Mouse (Mus musculus): ENCODE data around the gene Pla2g3. TPM values are rescaled to one million over a fixed set of nuclear protein-coding genes. Genes with fewer than 3 reads are reported as not detected.

Gene Pla2g3
- polyA plus RNA-seq, 1 experiment from 2014 or later = 0.76 TPM

GRCm38 (mm10) chr11:3547969-3548368 is 59.9 kb downstream of the Pla2g3 start:
- H3K4me1 ChIP-seq (ENCODE audit: control insufficient read depth, insufficient read depth, low read length) = no peaks in the 10 kb centered on the region
- no peak overlapping the region for H3K4me3 ChIP-seq (ENCODE audit: low read depth, low read length)
- DNase-seq (ENCODE audit: low spot score) = no peak
- no peaks in the 10 kb centered on the region; the same call in 1 of the 2 replicates for H3K9me3 ChIP-seq (ENCODE audit: control insufficient read depth, low read length)
- H3K27me3 ChIP-seq (ENCODE audit: control insufficient read depth, insufficient read depth, low read length) = no peaks in the 10 kb centered on the region
- no peak for ATAC-seq (ENCODE audit: insufficient number of reproducible peaks, low FRiP score, low TSS enrichment, low read depth)
- H3K27ac ChIP-seq (replicated peaks; ENCODE audit: low read depth, low read length) = no peak overlapping the region
- H3K4me2 ChIP-seq (ENCODE audit: low read depth, severe bottlenecking) = no peak overlapping the region
- H3K36me3 ChIP-seq (ENCODE audit: control insufficient read depth, insufficient read depth, low read length) = no peaks in the 10 kb centered on the region
- no peak overlapping the region for H3K9ac ChIP-seq (ENCODE audit: low read length)
- WGBS = 52% methylated on average over 6 of the region's 6 CpGs

GRCm38 (mm10) chr11:3548564-3549295 is 60.6 kb downstream of the Pla2g3 start:
- no peaks in the 10 kb centered on the region for H3K27me3 ChIP-seq (ENCODE audit: control insufficient read depth, insufficient read depth, low read length)
- WGBS = 67% methylated on average over 3 of the region's 3 CpGs
- no peaks in the 10 kb centered on the region; the same call in 1 of the 2 replicates for H3K9me3 ChIP-seq (ENCODE audit: control insufficient read depth, low read length)
- H3K4me2 ChIP-seq (ENCODE audit: low read depth, severe bottlenecking) = no peak overlapping the region
- no peak overlapping the region for H3K9ac ChIP-seq (ENCODE audit: low read length)
- no peaks in the 10 kb centered on the region for H3K36me3 ChIP-seq (ENCODE audit: control insufficient read depth, insufficient read depth, low read length)
- DNase-seq (ENCODE audit: low spot score) (no peak), ATAC-seq (ENCODE audit: insufficient number of reproducible peaks, low FRiP score, low TSS enrichment, low read depth) (no peak)
- no peak overlapping the region for H3K27ac ChIP-seq (replicated peaks; ENCODE audit: low read depth, low read length)
- H3K4me1 ChIP-seq (ENCODE audit: control insufficient read depth, insufficient read depth, low read length) = no peaks in the 10 kb centered on the region
- no peak overlapping the region for H3K4me3 ChIP-seq (ENCODE audit: low read depth, low read length)

Other genes with a start within 250 kb of the Pla2g3 start
- 245 and 249 TPM in 2 replicates for gene Drg1, start 221.9 kb upstream of the Pla2g3 start, polyA plus RNA-seq (2014; fragmentation: Nextera tagmentation; extraction: Ambion mirVana)
- gene Patz1, start 199.4 kb upstream of the Pla2g3 start, polyA plus RNA-seq (2014; fragmentation: Nextera tagmentation; extraction: Ambion mirVana) = 64.6 and 72.3 TPM in 2 replicates
- gene Pik3ip1, start 157.9 kb upstream of the Pla2g3 start, polyA plus RNA-seq (2014; fragmentation: Nextera tagmentation; extraction: Ambion mirVana) = 10.2 and 11.5 TPM in 2 replicates
- 45.5 and 51.6 TPM in 2 replicates for gene Limk2, start 79.1 kb upstream of the Pla2g3 start, polyA plus RNA-seq (2014; fragmentation: Nextera tagmentation; extraction: Ambion mirVana)
- 42.4 and 48.0 TPM in 2 replicates for gene Rnf185, start 35.9 kb upstream of the Pla2g3 start, polyA plus RNA-seq (2014; fragmentation: Nextera tagmentation; extraction: Ambion mirVana)
- gene Inpp5j, start 16.5 kb downstream of the Pla2g3 start, polyA plus RNA-seq (2014; fragmentation: Nextera tagmentation; extraction: Ambion mirVana) = 0.08 TPM in 1 of 2 replicates, not detected in the other
- gene Selenom, start 26.4 kb downstream of the Pla2g3 start, polyA plus RNA-seq (2014; fragmentation: Nextera tagmentation; extraction: Ambion mirVana) = 53.0 and 54.6 TPM in 2 replicates
- gene Smtn, start 52.3 kb downstream of the Pla2g3 start, polyA plus RNA-seq (2014; fragmentation: Nextera tagmentation; extraction: Ambion mirVana) = 38.8 TPM in 2 replicates
- 30.0 and 32.5 TPM in 2 replicates for gene Morc2a, start 160.9 kb downstream of the Pla2g3 start, polyA plus RNA-seq (2014; fragmentation: Nextera tagmentation; extraction: Ambion mirVana)

All from limb, embryonic 11.5 days (tissue).